Mouse (Mus musculus) liver, postnatal 0 days (tissue): ENCODE results near the gene 4933402N03Rik. TPM values are rescaled to one million over a fixed set of nuclear protein-coding genes. Genes with fewer than 3 reads are reported as not detected.

Experiments
- ATAC-seq: fragments of 200-750 bp; cut with Nextera tagmentation; 2 replicates; pipeline ENCODE4 v1.8.0; 2017; ENCODE audit warnings: mild to moderate bottlenecking, moderate library complexity
- DNase-seq: peaks from one replicate; pipeline ENCODE4 v3.0.0-alpha.2; 2016
- H3K27ac ChIP-seq: fragments of 300-500 bp; sonication (generic); 2 replicates; pipeline ENCODE4 v1.5.1; 2014; ENCODE audit warnings: antibody characterized with exemption, moderate library complexity, mild to moderate bottlenecking, low read depth
- H3K27me3 ChIP-seq: fragments of 300-500 bp; sonication (generic); 2 replicates; pipeline ENCODE4 v1.6.1; 2014; ENCODE audit warnings: low read length, control low read depth, mixed read lengths; ENCODE audit not compliant: insufficient read depth
- H3K36me3 ChIP-seq: fragments of 300-500 bp; sonication (generic); replicated peaks from 2 replicates; pipeline ENCODE4 v1.6.1; 2014; ENCODE audit warnings: mild to moderate bottlenecking, control low read depth, low read length, moderate library complexity, mixed read lengths; ENCODE audit not compliant: insufficient read depth
- H3K4me1 ChIP-seq: fragments of 300-500 bp; sonication (generic); 2 replicates; pipeline ENCODE4 v1.6.1; 2014; ENCODE audit warnings: antibody characterized with exemption, mild to moderate bottlenecking, control low read depth; ENCODE audit not compliant: insufficient read depth
- H3K4me2 ChIP-seq: fragments of 300-500 bp; sonication (generic); 2 replicates; pipeline ENCODE4 v1.6.1; 2014; ENCODE audit warnings: low read depth, mild to moderate bottlenecking, low read length, moderate library complexity, mixed read lengths
- H3K4me3 ChIP-seq: fragments of 300-500 bp; sonication (generic); 2 replicates; pipeline ENCODE4 v1.5.1; 2014; ENCODE audit warnings: low read depth, low read length
- H3K9ac ChIP-seq: fragments of 300-500 bp; sonication (generic); replicated peaks from 2 replicates; pipeline ENCODE4 v1.6.1; 2014; ENCODE audit warnings: mild to moderate bottlenecking, moderate library complexity
- H3K9me3 ChIP-seq: fragments of 300-500 bp; sonication (generic); 2 replicates; pipeline ENCODE4 v1.6.1; 2016; ENCODE audit warnings: mild to moderate bottlenecking, control low read depth, low read length, mixed read lengths
- CTCF ChIP-seq: sonication (generic); IDR thresholded peaks from 2 replicates; pipeline ENCODE4 v1.5.1; 2016; ENCODE audit warnings: antibody characterized with exemption, low read depth
- EP300 ChIP-seq: IDR thresholded peaks from 2 replicates; pipeline ENCODE4 v1.6.1; 2016; ENCODE audit warnings: antibody characterized with exemption, low read depth, mild to moderate bottlenecking
- WGBS: fragments of 180-500 bp; shearing (Covaris S2); extraction: QIAGEN DNeasy Blood & Tissue Kit; methylation state at CpG from one replicate; pipeline ENCODE4 v1.1.7; 2014; ENCODE audit not compliant: insufficient replicate concordance; 5-methylcytosine and 5-hydroxymethylcytosine counted together
- polyA plus RNA-seq: library from polyadenylated mRNA; unstranded; fragments of >200 nt; fragmentation: Nextera tagmentation; extraction: Ambion mirVana; gene quantifications from 2 replicates; pipeline ENCODE4 v1.2.1, GENCODE M21; 2015

4933402N03Rik gene
- polyA plus RNA-seq = not detected in 2 replicates

- H3K4me1 ChIP-seq = no peaks in the 10 kb centered on the region
- 87% methylated on average over 2 of the region's 2 CpGs for whole genome bisulfite sequencing
- H3K27me3 ChIP-seq = no peaks in the 10 kb centered on the region
- H3K9me3 ChIP-seq = no peaks in the 10 kb centered on the region
- H3K27ac ChIP-seq = no peak within 1 kb of the TSS
- DNase-seq = no peak
- no peak for TF ChIP-seq CTCF
- no peak for TF ChIP-seq EP300
- ATAC-seq = no peak
- no peaks in the 10 kb centered on the region for H3K36me3 ChIP-seq
- no peak within 1 kb of the TSS for H3K4me3 ChIP-seq
- no peak within 1 kb of the TSS for H3K4me2 ChIP-seq
- no peak within 1 kb of the TSS for H3K9ac ChIP-seq
These were observed at the start of gene 4933402N03Rik for GRCm38 (mm10) chr7:131146214-131146613. 4933402N03Rik (minus strand) TSS chr7:131146314.

GRCm38 (mm10) chr7:131187996-131188395, 41.9 kb upstream of the 4933402N03Rik start:
- DNase-seq (no peak), ATAC-seq (no peak)
- 82% methylated on average over 14 of the region's 14 CpGs for WGBS
- Histone ChIP-seq H3K4me1 (no peaks in the 10 kb centered on the region), H3K9me3 (no peaks in the 10 kb centered on the region), H3K9ac (no peak overlapping the region), H3K27me3 (no peaks in the 10 kb centered on the region), H3K4me3 (no peak overlapping the region), H3K27ac (no peak overlapping the region), H3K36me3 (no peaks in the 10 kb centered on the region), H3K4me2 (no peak overlapping the region)
- TF ChIP-seq EP300 = no peak
- no peak for TF ChIP-seq CTCF

GRCm38 (mm10) chr7:131187047-131187446, 40.9 kb upstream of the 4933402N03Rik start:
- Histone ChIP-seq H3K9me3 (no peaks in the 10 kb centered on the region), H3K4me2 (no peak overlapping the region), H3K4me3 (no peak overlapping the region), H3K9ac (no peak overlapping the region), H3K27ac (no peak overlapping the region), H3K27me3 (no peaks in the 10 kb centered on the region), H3K36me3 (no peaks in the 10 kb centered on the region), H3K4me1 (no peaks in the 10 kb centered on the region)
- no peak for DNase-seq
- no peak for ATAC-seq
- TF ChIP-seq EP300 = no peak
- no peak for TF ChIP-seq CTCF
- WGBS = 57% methylated on average over 8 of the region's 8 CpGs

GRCm38 (mm10) chr7:131184339-131184738, 38.2 kb upstream of the 4933402N03Rik start:
- H3K9ac ChIP-seq = no peak overlapping the region
- DNase-seq (no peak), ATAC-seq (no peak)
- H3K4me3 ChIP-seq = no peak overlapping the region
- H3K36me3 ChIP-seq = no peaks in the 10 kb centered on the region
- H3K4me1 ChIP-seq = no peaks in the 10 kb centered on the region
- no peak for TF ChIP-seq EP300
- no peak for TF ChIP-seq CTCF
- no peak overlapping the region for H3K4me2 ChIP-seq
- no peaks in the 10 kb centered on the region for H3K27me3 ChIP-seq
- 58% methylated on average over 8 of the region's 8 CpGs for WGBS
- H3K27ac ChIP-seq = no peak overlapping the region
- no peaks in the 10 kb centered on the region for H3K9me3 ChIP-seq

- Histone ChIP-seq H3K4me2 (no peak overlapping the region), H3K9me3 (no peaks in the 10 kb centered on the region), H3K9ac (no peak overlapping the region), H3K4me3 (no peak overlapping the region), H3K27me3 (no peaks in the 10 kb centered on the region), H3K36me3 (no peaks in the 10 kb centered on the region), H3K27ac (no peak overlapping the region), H3K4me1 (no peaks in the 10 kb centered on the region)
- DNase-seq (peak; percentile 71), ATAC-seq (no peak)
- 36% methylated on average over 4 of the region's 4 CpGs for WGBS
- TF ChIP-seq CTCF = peak; percentile 75
- no peak for TF ChIP-seq EP300
These were observed 36.6 kb upstream of the 4933402N03Rik start for GRCm38 (mm10) chr7:131182685-131183084.

GRCm38 (mm10) chr7:131174121-131174520, 28.0 kb upstream of the 4933402N03Rik start, which contains the start of gene 5430419D17Rik:
5430419D17Rik (plus strand) TSS chr7:131174402.
- H3K36me3 ChIP-seq = no peaks in the 10 kb centered on the region
- no peak within 1 kb of the TSS for H3K27ac ChIP-seq
- H3K9ac ChIP-seq = no peak within 1 kb of the TSS
- ATAC-seq (no peak), DNase-seq (no peak)
- TF ChIP-seq CTCF (no peak), EP300 (no peak)
- 75% methylated on average over 9 of the region's 9 CpGs for WGBS
- H3K27me3 ChIP-seq = no peaks in the 10 kb centered on the region
- no peak within 1 kb of the TSS for H3K4me3 ChIP-seq
- H3K9me3 ChIP-seq = no peaks in the 10 kb centered on the region
- no peak within 1 kb of the TSS for H3K4me2 ChIP-seq
- H3K4me1 ChIP-seq = no peaks in the 10 kb centered on the region

- no peak overlapping the region for H3K4me3 ChIP-seq
- no peak overlapping the region for H3K9ac ChIP-seq
- H3K9me3 ChIP-seq = no peaks in the 10 kb centered on the region
- ATAC-seq = no peak
- no peak overlapping the region for H3K4me2 ChIP-seq
- TF ChIP-seq EP300 (no peak), CTCF (no peak)
- 20% methylated on average over 2 of the region's 2 CpGs for WGBS
- H3K27me3 ChIP-seq = no peaks in the 10 kb centered on the region
- DNase-seq = no peak
- no peaks in the 10 kb centered on the region for H3K4me1 ChIP-seq
- no peak overlapping the region for H3K27ac ChIP-seq
- H3K36me3 ChIP-seq = no peaks in the 10 kb centered on the region
These were observed 23.0 kb upstream of the 4933402N03Rik start for GRCm38 (mm10) chr7:131169099-131169498.
